In genomic region chr17:29837441-29837840, GRCm38 (mm10) we compare ENCODE assay signal across 19 mouse cellular contexts.
DNase-seq lines count a peak whose midpoint lies in the region; ATAC-seq and TF ChIP-seq lines count a peak whose summit lies in the region.
"Had no signal": no experiment of that assay in that cellular context is flagged by ENCODE, and none has a peak within 500 bp of the region (broad histone marks: within the 10 kb centered on the region; RNA-seq: fewer than 3 reads in every experiment).

No protein-coding gene starts in this region.

- peaks cover 15% of the 10 kb centered on the region for H3K36me3 ChIP-seq in forebrain, embryonic 13.5 days (ENCODE audit: poor library complexity, severe bottlenecking)
- no peaks in the 10 kb centered on the region for H3K36me3 ChIP-seq in forebrain, embryonic 11.5 days (ENCODE audit: control insufficient read depth, insufficient read depth, low read length)
- H3K36me3 ChIP-seq in midbrain, embryonic 13.5 days, result peaks cover 9% of the 10 kb centered on the region
- H3K36me3 ChIP-seq in midbrain, embryonic 11.5 days (ENCODE audit: control insufficient read depth, insufficient read depth, low read length), result no peaks in the 10 kb centered on the region
- no peaks in the 10 kb centered on the region for H3K36me3 ChIP-seq in splenic B cell, adult 2 months (ENCODE audit: control insufficient read depth, insufficient read depth, low read length, poor library complexity, severe bottlenecking)
- H3K36me3 ChIP-seq: liver, embryonic 13.5 days had no signal

- H3K4me2 ChIP-seq in forebrain, embryonic 13.5 days, result no peak overlapping the region
- H3K4me2 ChIP-seq in forebrain, embryonic 11.5 days (ENCODE audit: low read depth, low read length, severe bottlenecking), result no peak overlapping the region
- H3K4me2 ChIP-seq in midbrain, embryonic 13.5 days (replicated peaks), result no peak overlapping the region
- no peak overlapping the region for H3K4me2 ChIP-seq in midbrain, embryonic 11.5 days
- H3K4me2 ChIP-seq: heart, embryonic 11.5 days; liver, embryonic 13.5 days had no signal

- H3K27me3 ChIP-seq in forebrain, embryonic 13.5 days, result 0 out of 2 replicates have a peak, but pooled peaks cover 1% of the 10 kb centered on the region
- no peaks in the 10 kb centered on the region for H3K27me3 ChIP-seq in forebrain, embryonic 11.5 days (ENCODE audit: control insufficient read depth, insufficient read depth, low read length)
- H3K27me3 ChIP-seq in midbrain, embryonic 13.5 days, result no peaks in the 10 kb centered on the region
- H3K27me3 ChIP-seq in midbrain, embryonic 11.5 days (ENCODE audit: control insufficient read depth, insufficient read depth, low read length), result no peaks in the 10 kb centered on the region
- no peaks in the 10 kb centered on the region for H3K27me3 ChIP-seq in splenic B cell, adult 2 months (ENCODE audit: control insufficient read depth, insufficient read depth, low read length, poor library complexity, severe bottlenecking)

- no peak for DNase-seq in forebrain, embryonic 11.5 days (ENCODE audit: low spot score)
- DNase-seq in midbrain, embryonic 11.5 days (ENCODE audit: low spot score, missing footprints), result no peak
- peak; percentile 33 for DNase-seq in splenic B cell, adult 2 months (ENCODE audit: low read depth, low spot score)
- no peak for DNase-seq in layer of hippocampus, adult 2 months (ENCODE audit: low spot score in 2 of 2)
- no peak for DNase-seq in adrenal gland, postnatal 14 days
- DNase-seq: adrenal gland, adult 2 months; cerebellum, adult 11-12 months; gastrocnemius, postnatal 14 days; kidney, postnatal 14 days; layer of hippocampus, postnatal 36 days; liver, embryonic 13.5 days; right cerebral cortex, adult 18-20 months; spleen, adult 18-20 months; thymus, postnatal 36 days had no signal

- no peak for ATAC-seq in forebrain, embryonic 13.5 days
- no peak for ATAC-seq in forebrain, embryonic 11.5 days (replicated peaks; ENCODE audit: low FRiP score)
- ATAC-seq in midbrain, embryonic 13.5 days, result no peak
- ATAC-seq in midbrain, embryonic 11.5 days (ENCODE audit: low FRiP score), result no peak
- ATAC-seq in granulocyte monocyte progenitor cell, adult 5-6 weeks (replicated peaks; ENCODE audit: poor library complexity, severe bottlenecking), result peak; percentile 73
- ATAC-seq: intestine, postnatal 0 days had no signal

- H3K4me3 ChIP-seq in forebrain, embryonic 13.5 days, result no peak overlapping the region
- no peak overlapping the region for H3K4me3 ChIP-seq in forebrain, embryonic 11.5 days (ENCODE audit: low read depth, low read length)
- H3K4me3 ChIP-seq in midbrain, embryonic 13.5 days (replicated peaks), result no peak overlapping the region
- no peak overlapping the region for H3K4me3 ChIP-seq in midbrain, embryonic 11.5 days (ENCODE audit: low read depth, low read length)
- no peak overlapping the region for H3K4me3 ChIP-seq in layer of hippocampus, adult 2 months
- H3K4me3 ChIP-seq: liver, embryonic 13.5 days had no signal

- H3K4me1 ChIP-seq in forebrain, embryonic 13.5 days, result peaks cover 52% of the 10 kb centered on the region
- H3K4me1 ChIP-seq in forebrain, embryonic 11.5 days (replicated peaks; ENCODE audit: control insufficient read depth, insufficient read depth, low read length), result peaks cover 12% of the 10 kb centered on the region
- H3K4me1 ChIP-seq in midbrain, embryonic 13.5 days (replicated peaks), result peaks cover 41% of the 10 kb centered on the region
- peaks cover 17% of the 10 kb centered on the region for H3K4me1 ChIP-seq in midbrain, embryonic 11.5 days (ENCODE audit: control insufficient read depth, insufficient read depth, low read length)

- H3K27ac ChIP-seq in forebrain, embryonic 13.5 days, result peak overlapping the region; percentile 7
- H3K27ac ChIP-seq in forebrain, embryonic 11.5 days (ENCODE audit: low read depth, low read length), result no peak overlapping the region
- H3K27ac ChIP-seq in midbrain, embryonic 13.5 days, result peak overlapping the region; percentile 56
- H3K27ac ChIP-seq in midbrain, embryonic 11.5 days (ENCODE audit: low read depth, low read length), result no peak overlapping the region
- H3K27ac ChIP-seq in layer of hippocampus, adult 2 months, result no peak overlapping the region
- H3K27ac ChIP-seq: liver, embryonic 13.5 days had no signal

- TF ChIP-seq CTCF in layer of hippocampus, adult 2 months (conservative IDR thresholded peaks at IDR 0.05), result no peak

- H3K9ac ChIP-seq in forebrain, embryonic 13.5 days, result no peak overlapping the region
- H3K9ac ChIP-seq in forebrain, embryonic 11.5 days (ENCODE audit: low read length), result no peak overlapping the region
- H3K9ac ChIP-seq in midbrain, embryonic 13.5 days (replicated peaks), result no peak overlapping the region
- H3K9ac ChIP-seq in midbrain, embryonic 11.5 days (ENCODE audit: low read length), result no peak overlapping the region
- H3K9ac ChIP-seq: liver, embryonic 13.5 days had no signal

- 74% methylated on average over 8 of the region's 8 CpGs for WGBS in forebrain, embryonic 13.5 days
- 75% methylated on average over 8 of the region's 8 CpGs for whole genome bisulfite sequencing in forebrain, embryonic 11.5 days
- 68% methylated on average over 8 of the region's 8 CpGs for WGBS in midbrain, embryonic 13.5 days
- WGBS in midbrain, embryonic 11.5 days, result 70% methylated on average over 8 of the region's 8 CpGs

- H3K9me3 ChIP-seq in forebrain, embryonic 13.5 days (replicated peaks), result no peaks in the 10 kb centered on the region
- H3K9me3 ChIP-seq in forebrain, embryonic 11.5 days (ENCODE audit: control insufficient read depth, low read length), result no peaks in the 10 kb centered on the region
- no peaks in the 10 kb centered on the region for H3K9me3 ChIP-seq in midbrain, embryonic 13.5 days
- H3K9me3 ChIP-seq in midbrain, embryonic 11.5 days (ENCODE audit: control insufficient read depth, low read length), result no peaks in the 10 kb centered on the region
- H3K9me3 ChIP-seq: liver, embryonic 13.5 days had no signal

Comparison
In these comparisons a context has a peak if more than half of its experiments do, and no peak if none do; other contexts are left out.
1. H3K27ac ChIP-seq: peak in forebrain, embryonic 13.5 days (single experiment) and midbrain, embryonic 13.5 days (single experiment); none in forebrain, embryonic 11.5 days (single experiment), midbrain, embryonic 11.5 days (single experiment) and layer of hippocampus, adult 2 months (single experiment).